Mouse (Mus musculus) megakaryocyte, embryonic 14.5 days (primary cell): Measurements from ENCODE around the gene Pdgfb.

Source experiments
- FLI1 ChIP-seq: IDR thresholded peaks from 2 replicates; pipeline ENCODE4 v1.6.1; 2012; ENCODE audit warnings: low read length, inconsistent platforms, mixed read lengths
- GATA1 ChIP-seq: IDR thresholded peaks from 3 replicates; pipeline ENCODE4 v1.6.1; 2012; ENCODE audit warnings: mixed read lengths, low read length, inconsistent platforms, borderline replicate concordance

- TF ChIP-seq GATA1 = no peak
- TF ChIP-seq FLI1 = no peak
Observed at GRCm38 (mm10) chr15:80015211-80015952, 605 bp upstream of the Pdgfb start.
